Comparison of ENCODE assay signal across 10 mouse cellular contexts in the genomic region with DNA sequence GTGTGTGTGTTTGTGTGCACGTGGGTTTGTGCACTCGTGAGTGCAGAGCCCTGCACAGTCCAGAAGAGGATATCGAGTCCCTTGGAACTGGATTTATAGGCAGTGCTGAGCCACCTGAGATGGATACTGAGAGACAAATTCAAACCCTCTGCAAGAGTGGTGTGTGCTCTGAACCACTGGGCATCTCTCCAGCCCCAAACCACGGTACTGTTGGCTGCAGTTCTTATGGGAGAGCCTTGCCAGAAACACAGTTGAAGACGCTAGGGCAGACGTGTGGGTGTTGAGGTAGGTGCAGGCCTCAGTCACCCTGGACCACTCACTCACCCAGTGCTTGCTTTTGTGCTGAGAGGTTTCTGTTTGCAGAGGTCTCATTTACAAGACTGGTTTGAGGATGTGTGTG. TPM values are rescaled to one million over a fixed set of nuclear protein-coding genes. Genes with fewer than 3 reads are reported as not detected.
DNase-seq lines count a peak whose midpoint lies in the region.
"Had no signal": no experiment of that assay in that cellular context is flagged by ENCODE, and none has a peak within 500 bp of the region (broad histone marks: within the 10 kb centered on the region; RNA-seq: fewer than 3 reads in every experiment).

No protein-coding gene starts in this region.

- peak; percentile 54 to 61 for DNase-seq in heart, adult 18-20 months
- no peak for DNase-seq in heart, adult 11 months
- DNase-seq in 3T3-L1 (ENCODE audit: low read depth, low spot score) (peak; percentile 69), adipocyte (ENCODE audit: low spot score) (peak; percentile 65)
- DNase-seq in cerebellum, postnatal 25 days, result peak; percentile 74 to 82
- no peak for DNase-seq in ovary, postnatal 36 days (ENCODE audit: low spot score)
- DNase-seq in ovary, adult 18-20 months (ENCODE audit: low spot score), result no peak
- DNase-seq: gastrocnemius, postnatal 10 days; kidney, postnatal 25 days; liver, postnatal 0 days had no signal

RNA-seq across cellular contexts. Expression of a gene that starts 41.1 kb away (rescaled TPM):
- 10 to 100 TPM; 41.9 to 47.6 TPM for total RNA-seq in heart, adult 18-20 months (2021)

Comparison
In these comparisons a context has a peak if more than half of its experiments do, and no peak if none do; other contexts are left out.
1. DNase-seq: peak in heart, adult 18-20 months (2 of 2), 3T3-L1 (single experiment), adipocyte (single experiment) and cerebellum, postnatal 25 days (2 of 2); none in heart, adult 11 months (single experiment), ovary, postnatal 36 days (single experiment) and ovary, adult 18-20 months (single experiment).